Mouse (Mus musculus): ENCODE data around the gene Sema3g. TPM values are rescaled to one million over a fixed set of nuclear protein-coding genes. Genes with fewer than 3 reads are reported as not detected.

Sema3g gene
- total and polyA plus RNA-seq, 3 experiments, result 0.04 to 0.25 TPM; not detected in 1

- no peak overlapping the region for H3K27ac ChIP-seq (ENCODE audit: control insufficient read depth, low read depth, low read length)
- H3K4me3 ChIP-seq (ENCODE audit: control insufficient read depth in 1 of 2, insufficient read depth in 1 of 2, low read depth in 2 of 2, low read length in 2 of 2), result no peak overlapping the region
- peaks cover 12 to 25% of the 10 kb centered on the region in 2 experiments for H3K4me1 ChIP-seq (ENCODE audit: control insufficient read depth in 1 of 2, insufficient read depth in 2 of 2, low read length in 2 of 2)
- peaks cover 3 to 20% of the 10 kb centered on the region in 2 experiments for H3K36me3 ChIP-seq (ENCODE audit: control insufficient read depth in 1 of 2, insufficient read depth in 2 of 2, low read length in 2 of 2)
- no peaks in the 10 kb centered on the region for H3K27me3 ChIP-seq (ENCODE audit: control insufficient read depth in 1 of 2, insufficient read depth in 2 of 2, low read length in 2 of 2)
- TF ChIP-seq E2F4 (IDR thresholded peaks at IDR 0.05; ENCODE audit: borderline replicate concordance, low read depth, low read length) (no peak), HCFC1 (IDR thresholded peaks at IDR 0.05; ENCODE audit: low read depth, low read length) (no peak)
- no peaks in the 10 kb centered on the region for H3K9me3 ChIP-seq (replicated peaks; ENCODE audit: insufficient read depth, low read length)
- H3K9ac ChIP-seq (ENCODE audit: control insufficient read depth, low read depth, low read length, poor library complexity, severe bottlenecking), result no peak overlapping the region
- no peaks in the 10 kb centered on the region for H3K79me2 ChIP-seq (ENCODE audit: control insufficient read depth, insufficient read depth, low read length, poor library complexity)
- no peak for DNase-seq (ENCODE audit: low read depth, low spot score)
Measured at GRCm38 (mm10) chr14:31258476-31259050, 40.9 kb downstream of the Sema3g start.

- peak overlapping the region in 1 of 2 experiments; percentile 35; a peak in 2 of 4 replicates for H3K4me3 ChIP-seq (ENCODE audit: control insufficient read depth in 1 of 2, insufficient read depth in 1 of 2, low read depth in 2 of 2, low read length in 2 of 2)
- H3K9me3 ChIP-seq (replicated peaks; ENCODE audit: insufficient read depth, low read length), result no peaks in the 10 kb centered on the region
- peaks cover 0 to 20% of the 10 kb centered on the region in 2 experiments for H3K36me3 ChIP-seq (ENCODE audit: control insufficient read depth in 1 of 2, insufficient read depth in 2 of 2, low read length in 2 of 2)
- H3K79me2 ChIP-seq (ENCODE audit: control insufficient read depth, insufficient read depth, low read length, poor library complexity), result no peaks in the 10 kb centered on the region
- H3K4me1 ChIP-seq (ENCODE audit: control insufficient read depth in 1 of 2, insufficient read depth in 2 of 2, low read length in 2 of 2), result peaks cover 12 to 25% of the 10 kb centered on the region in 2 experiments
- H3K27ac ChIP-seq (ENCODE audit: control insufficient read depth, low read depth, low read length), result peak overlapping the region; percentile 98
- peak overlapping the region; percentile 58 for H3K9ac ChIP-seq (ENCODE audit: control insufficient read depth, low read depth, low read length, poor library complexity, severe bottlenecking)
- no peaks in the 10 kb centered on the region for H3K27me3 ChIP-seq (ENCODE audit: control insufficient read depth in 1 of 2, insufficient read depth in 2 of 2, low read length in 2 of 2)
- TF ChIP-seq ETS1 (IDR thresholded peaks at IDR 0.05; ENCODE audit: low read depth, low read length) (peak; percentile 93), MAZ (IDR thresholded peaks at IDR 0.05; ENCODE audit: low read depth, low read length) (peak; percentile 68; the same call in 1 of the 2 replicates), MAX (IDR thresholded peaks at IDR 0.05; ENCODE audit: low read length) (peak; percentile 71; the same call in 1 of the 2 replicates), POLR2A (IDR thresholded peaks at IDR 0.05; ENCODE audit: control insufficient read depth in 1 of 2, insufficient read depth in 1 of 2, low read depth in 1 of 2, low read length in 2 of 2, poor library complexity in 1 of 2) (peak; percentile 42 to 67; a peak in 3 of 4 replicates), RCOR1 (IDR thresholded peaks at IDR 0.05; ENCODE audit: low read depth, low read length) (peak; percentile 46; the same call in 1 of the 2 replicates), NRF1 (IDR thresholded peaks at IDR 0.05; ENCODE audit: insufficient read depth, low read depth, low read length, poor library complexity, severe bottlenecking) (no peak), ZC3H11A (IDR thresholded peaks at IDR 0.05; ENCODE audit: low read depth, low read length) (no peak), SIN3A (IDR thresholded peaks at IDR 0.05; ENCODE audit: low read length) (peak; percentile 90), MXI1 (IDR thresholded peaks at IDR 0.05; ENCODE audit: low read depth, low read length) (peak; percentile 78; the same call in 1 of the 2 replicates), TAL1 (IDR thresholded peaks at IDR 0.05; ENCODE audit: low read length) (peak; percentile 56), MYB (IDR thresholded peaks at IDR 0.05; ENCODE audit: low read depth, low read length) (peak; percentile 16; the same call in 1 of the 2 replicates), ZKSCAN1 (IDR thresholded peaks at IDR 0.05; ENCODE audit: low read depth, low read length) (no peak), CHD2 (IDR thresholded peaks at IDR 0.05; ENCODE audit: low read length) (0 out of 2 replicates have a peak, but pooled peaks have one; percentile 23), HCFC1 (IDR thresholded peaks at IDR 0.05; ENCODE audit: low read depth, low read length) (peak; percentile 44; the same call in 1 of the 2 replicates), CHD1 (IDR thresholded peaks at IDR 0.05; ENCODE audit: low read depth, low read length) (no peak), EP300 (IDR thresholded peaks at IDR 0.05; ENCODE audit: low read depth in 1 of 2, low read length in 2 of 2) (peak; percentile 80 to 86), E2F4 (IDR thresholded peaks at IDR 0.05; ENCODE audit: borderline replicate concordance, low read depth, low read length) (no peak), TCF12 (IDR thresholded peaks at IDR 0.05; ENCODE audit: low read depth, low read length) (peak; percentile 77), NELFE (IDR thresholded peaks at IDR 0.05; ENCODE audit: low read depth, low read length) (peak; percentile 48), POLR2AphosphoS2 (IDR thresholded peaks at IDR 0.05; ENCODE audit: low read length) (peak; percentile 38; the same call in 1 of the 2 replicates), TBP (IDR thresholded peaks at IDR 0.05; ENCODE audit: low read depth, low read length) (peak; percentile 79), GATA1 (IDR thresholded peaks at IDR 0.05; ENCODE audit: low read depth, low read length) (peak; percentile 90)
- peak; percentile 94 for DNase-seq (ENCODE audit: low read depth, low spot score)
Measured at GRCm38 (mm10) chr14:31260374-31260773, 42.7 kb downstream of the Sema3g start.
